Mouse (Mus musculus): ENCODE results near the gene Mepce.

DNA sequence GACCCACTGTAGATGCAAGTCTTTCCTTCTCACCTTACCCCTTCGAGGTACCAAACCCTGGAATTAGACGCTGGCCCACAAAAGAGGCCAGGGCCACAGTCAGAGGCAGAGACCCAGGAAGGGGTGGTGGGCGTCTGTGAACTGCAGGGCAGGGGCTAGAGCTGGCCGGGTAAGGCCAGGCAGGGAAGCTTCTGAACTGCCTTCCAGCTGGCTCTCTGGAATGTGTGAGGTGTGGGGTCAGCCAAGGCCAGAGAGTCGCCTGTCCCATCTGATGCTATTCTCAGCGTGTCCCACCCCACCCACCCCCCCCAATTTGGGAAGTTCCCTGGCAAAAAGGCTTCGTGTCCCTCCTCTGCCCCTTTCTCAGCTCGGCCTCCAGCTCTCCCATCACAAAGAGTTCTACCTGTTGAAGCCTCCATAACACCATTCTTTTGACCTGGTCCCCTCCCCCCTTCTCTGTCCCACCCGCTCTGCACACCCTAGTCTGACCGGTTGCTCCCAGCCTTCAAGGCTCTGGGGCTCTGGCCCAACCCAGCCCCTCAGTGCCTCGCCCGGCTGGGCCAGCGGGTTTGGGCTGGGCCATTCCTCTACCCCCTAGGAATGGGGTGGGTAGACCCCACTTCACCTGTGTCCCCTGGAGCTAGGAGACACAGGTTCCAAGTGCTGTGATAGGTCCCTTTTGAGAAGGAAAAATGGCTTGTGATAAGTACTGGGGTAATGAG lies 34.2 kb downstream of the Mepce start:
- TF ChIP-seq GATA1 (IDR thresholded peaks at IDR 0.05; ENCODE audit: borderline replicate concordance, low read length), result no peak
- no peak for TF ChIP-seq FLI1 (IDR thresholded peaks at IDR 0.05; ENCODE audit: low read length)

Data from megakaryocyte, embryonic 14.5 days (primary cell).